Mouse (Mus musculus) layer of hippocampus, adult 11-12 months (tissue): Measurements from ENCODE around the gene Klf6.

Experiments used
- DNase-seq: peaks from one replicate; pipeline ENCODE4 v3.0.0; 2022; ENCODE audit warnings: low spot score

Klf6 gene

DNA sequence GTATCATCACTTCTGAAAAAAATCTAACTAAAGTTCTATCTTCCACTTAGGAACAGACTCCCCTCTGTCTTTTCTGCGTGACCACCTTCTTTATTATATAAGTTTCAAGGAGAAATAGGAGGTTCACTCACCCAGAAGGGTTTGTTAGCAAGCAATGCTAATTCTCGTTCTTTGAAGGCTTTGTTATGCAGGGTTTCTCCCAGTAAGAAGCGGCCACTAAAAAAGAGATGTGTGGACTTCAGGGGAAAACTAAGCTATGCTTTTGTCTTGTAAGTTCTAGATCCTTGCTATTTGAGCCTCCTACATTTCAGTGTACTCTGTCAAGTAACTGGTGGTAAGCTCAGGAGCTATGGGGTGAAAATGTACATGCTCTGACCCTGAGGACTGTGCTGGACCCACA, 38.4 kb downstream of the Klf6 start:
- no peak for DNase-seq

DNA sequence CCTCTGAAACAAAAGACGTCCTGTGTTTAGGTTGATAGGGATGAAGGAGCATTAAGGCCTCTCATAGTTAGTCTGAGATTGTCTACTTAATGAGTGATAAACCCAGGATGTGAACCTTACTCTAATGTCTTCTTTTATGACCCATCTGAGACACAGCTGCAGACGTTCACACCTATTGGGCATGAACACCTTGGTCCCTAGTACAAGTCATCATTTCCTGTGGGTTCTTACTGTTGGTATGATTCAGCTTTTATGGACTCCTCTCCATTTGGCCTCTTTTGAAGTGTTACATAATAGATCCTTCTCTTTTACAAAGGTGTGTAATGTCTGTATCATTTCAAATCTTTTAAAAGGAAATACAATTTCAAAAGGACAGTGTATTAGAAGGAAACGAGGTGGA, 51.9 kb downstream of the Klf6 start:
- no peak for DNase-seq

DNA sequence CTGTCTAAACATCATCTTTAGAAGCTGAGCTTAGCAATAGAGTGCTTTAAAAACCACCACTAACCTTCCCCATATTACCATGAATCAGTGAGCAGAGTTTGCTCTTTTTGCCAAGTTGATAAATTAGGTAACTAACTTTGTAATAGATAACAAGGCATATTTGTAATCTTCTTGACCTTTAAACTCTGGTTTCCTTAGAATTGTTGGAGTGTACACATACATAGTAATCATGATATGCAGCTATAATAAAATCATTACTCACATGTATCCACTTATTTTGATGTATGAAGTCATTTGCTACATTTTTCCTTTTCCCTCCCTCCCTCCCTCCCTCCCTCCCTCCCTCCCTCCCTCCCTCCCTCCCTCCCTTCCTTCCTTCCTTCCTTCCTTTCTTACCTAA, 56.1 kb downstream of the Klf6 start:
- DNase-seq = no peak

DNA sequence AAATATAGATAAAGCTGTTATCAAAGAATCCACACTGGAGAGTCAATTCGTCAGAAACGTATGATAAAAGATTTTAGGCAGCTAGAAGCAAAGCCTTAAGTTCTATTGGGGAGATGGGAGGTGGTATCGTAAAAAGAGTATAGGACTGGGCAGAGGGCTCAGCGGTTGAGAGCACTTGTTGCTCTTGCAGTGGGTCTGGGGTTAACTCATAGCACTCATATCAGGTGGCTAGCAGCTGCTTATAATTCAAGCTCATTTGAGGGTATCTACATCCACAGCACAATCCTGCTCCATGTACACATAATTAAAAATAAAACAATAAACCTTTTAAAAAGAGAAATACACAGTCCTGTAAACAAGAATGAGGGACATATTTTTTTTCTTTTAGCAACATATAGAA, 58.7 kb downstream of the Klf6 start:
- no peak for DNase-seq
